Mouse (Mus musculus) heart, postnatal 10 days (tissue): ENCODE measurements at regions not wholly inside any gene's neighbourhood (a gene's known extent, or its start where the extent isn't known, plus 50 kb on each side); places are given as distances from the start of the nearest gene placed in this dataset.

Source experiments
- DNase-seq, 2 experiments: peaks; one replicate each; pipeline ENCODE4 v3.0.0; 2021
- intact Hi-C: fragments of 180-260 bp; cut with DNase I; formaldehyde crosslinking; loops from one replicate; pipeline ENCODE4 v1.15.1; 2025

DNA sequence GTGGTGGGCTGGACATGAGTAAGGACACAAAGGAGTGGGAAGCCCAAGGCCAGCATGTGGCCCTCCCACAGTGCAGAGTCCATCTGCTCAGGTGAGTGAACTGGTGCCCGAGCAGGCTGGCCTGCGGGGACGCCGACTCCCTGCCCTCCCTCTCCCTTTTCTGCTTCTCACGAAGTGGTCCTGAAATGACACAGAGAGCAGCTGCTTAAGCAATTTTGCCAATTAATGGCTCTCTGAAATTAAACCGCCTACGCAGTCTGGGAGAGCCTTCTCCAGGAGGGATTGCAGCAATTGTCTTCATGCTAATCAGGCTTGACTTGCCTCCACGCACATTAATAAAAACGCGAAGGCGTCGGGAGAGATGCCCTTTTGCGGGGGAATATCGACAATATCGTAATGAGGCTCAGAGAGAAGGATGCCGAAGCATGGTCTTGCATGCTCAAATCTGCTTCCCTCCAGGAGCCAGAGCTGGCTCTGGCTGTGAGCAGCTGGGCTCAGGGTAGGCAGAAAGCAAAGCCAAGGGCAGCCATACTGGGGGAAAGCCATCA lies 287.2 kb downstream of the Uaca start:
- intact Hi-C loops, result no loop called here
- DNase-seq, result no peak

DNA sequence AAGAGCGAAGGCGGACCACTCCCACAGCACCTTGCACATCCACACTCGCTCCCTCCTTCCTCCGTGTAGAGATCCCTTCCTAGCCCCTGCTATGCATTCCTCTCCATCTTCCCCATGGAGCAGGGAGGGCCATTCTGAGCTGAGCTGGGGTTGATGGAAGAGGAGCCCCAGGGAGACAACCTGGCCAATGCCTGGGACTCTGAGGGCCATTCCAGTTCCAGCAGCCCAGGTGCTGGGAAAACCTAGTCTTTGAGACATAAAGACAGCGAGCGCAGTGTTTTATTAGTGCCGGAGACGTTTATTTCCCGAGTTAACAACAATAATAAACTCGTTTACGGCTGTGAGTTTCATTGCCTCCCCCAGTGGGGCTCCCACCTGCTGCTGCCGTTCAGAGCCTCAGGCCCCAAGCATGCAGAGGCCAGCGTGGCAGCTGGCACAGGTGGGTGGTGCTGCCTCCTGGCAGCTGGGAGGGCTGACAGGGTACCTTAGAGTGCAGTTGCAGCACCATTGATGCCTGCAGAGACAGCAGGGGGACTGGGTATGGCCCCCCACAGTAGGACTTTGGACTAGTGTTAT lies 287.4 kb upstream of the Tle3 start:
- no peak for DNase-seq
- intact Hi-C loops, result no loop called here

GRCm38 (mm10) chr9:61087035-61087434 lies 285.1 kb upstream of the Tle3 start:
- DNase-seq, result no peak
- intact Hi-C loops, result no loop called here

GRCm38 (mm10) chr9:61089066-61089686 lies 283.0 kb upstream of the Tle3 start:
- no peak for DNase-seq
- intact Hi-C loops, result no loop called here

DNA sequence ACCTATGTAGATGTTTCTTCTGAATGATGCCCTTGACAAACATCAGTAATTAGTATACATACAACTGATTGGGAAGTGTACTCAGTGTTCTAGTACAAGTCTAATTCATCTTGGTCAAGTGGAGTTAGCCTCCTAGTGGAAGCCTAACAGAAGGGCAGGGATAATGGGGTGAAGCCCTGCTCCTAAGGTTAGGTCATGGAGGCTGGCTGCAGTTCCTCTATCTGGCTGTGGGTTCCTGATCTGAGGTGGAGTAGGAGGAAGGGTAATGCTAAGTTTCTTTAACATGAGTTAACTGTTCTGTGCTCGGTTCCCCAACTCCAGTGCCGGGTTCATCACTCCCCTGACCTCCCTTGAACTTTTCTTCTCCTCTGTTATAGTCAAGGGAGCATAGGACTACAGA lies 281.1 kb upstream of the Tle3 start:
- intact Hi-C loops, result no loop called here
- DNase-seq, result no peak

- intact Hi-C loops, result no loop called here
- no peak for DNase-seq
Observed at GRCm38 (mm10) chr9:61092834-61093479, 279.2 kb upstream of the Tle3 start.

DNA sequence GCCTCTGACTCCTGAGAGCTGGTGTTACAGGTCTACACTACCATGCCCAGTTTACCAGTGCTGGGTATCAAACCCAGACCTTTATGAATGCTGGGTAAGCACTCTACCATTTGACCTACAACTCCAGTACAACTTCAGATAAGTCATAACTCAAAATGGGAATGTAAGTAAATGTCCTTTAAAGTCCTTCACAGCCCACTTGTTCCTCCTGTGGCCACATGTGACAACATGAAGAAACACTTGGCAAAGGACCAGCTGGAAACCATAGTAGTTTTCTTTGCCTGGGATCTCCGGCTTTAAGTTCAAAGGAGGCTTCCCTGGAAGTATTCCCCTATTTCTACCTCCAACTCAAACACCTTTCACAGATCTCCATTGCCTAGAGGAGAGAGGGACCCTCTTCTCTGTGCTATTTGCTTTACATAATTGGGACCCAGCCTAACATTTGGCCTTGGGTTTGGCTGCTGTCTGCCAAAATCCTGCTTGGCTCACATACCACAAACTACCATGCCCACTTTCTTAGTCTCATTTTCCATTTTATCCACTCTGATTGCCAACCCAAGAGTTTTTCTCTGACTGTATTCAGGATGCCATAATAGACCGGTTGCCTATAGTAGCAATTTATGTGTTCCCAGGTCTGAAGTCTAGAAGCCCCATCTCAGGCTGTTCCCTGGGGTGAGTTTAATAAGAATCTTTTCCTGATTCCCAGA lies 276.9 kb upstream of the Tle3 start:
- DNase-seq, result peak in 1 of 2 experiments; percentile 20

DNA sequence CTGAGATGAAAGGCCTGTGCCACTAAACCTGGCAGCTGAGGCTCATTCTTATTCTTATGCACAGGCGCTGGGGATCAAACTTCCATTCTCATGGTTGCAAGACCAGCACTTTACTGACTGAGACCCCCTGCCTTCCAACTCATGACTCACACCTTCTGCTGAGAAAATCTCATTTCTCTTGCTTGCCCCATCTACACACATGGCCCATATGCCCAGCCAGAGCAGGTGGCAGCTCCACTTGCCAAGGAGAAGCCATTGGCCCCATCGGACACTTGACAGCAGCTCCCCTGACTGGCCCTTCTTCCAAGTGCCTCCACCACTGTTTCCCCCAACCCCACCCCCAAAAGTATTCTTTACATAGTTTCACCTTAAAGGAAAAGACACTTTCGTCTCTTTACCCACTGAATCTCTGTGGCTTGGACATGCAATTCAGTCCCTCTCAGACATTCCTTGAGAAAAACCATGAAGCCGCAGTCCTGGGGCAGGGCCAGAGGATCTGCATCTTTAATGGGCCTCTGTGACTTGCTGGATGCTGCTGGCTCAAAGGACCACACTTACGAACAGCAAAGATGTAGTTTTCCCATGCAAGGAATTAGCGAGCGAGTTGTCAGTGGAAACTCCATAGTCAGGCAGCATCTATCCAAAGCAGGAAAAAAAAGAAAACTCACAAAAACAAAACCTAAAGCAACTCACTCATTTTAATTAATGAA lies 270.3 kb upstream of the Tle3 start:
- intact Hi-C loops, result no loop called here
- no peak for DNase-seq

More for the DNA sequence above, 276.9 kb upstream of the Tle3 start:
- intact Hi-C loops, result no loop called here

GRCm38 (mm10) chr9:61102451-61103358 lies 269.5 kb upstream of the Tle3 start:
- intact Hi-C loops, result no loop called here
- DNase-seq, result no peak

DNA sequence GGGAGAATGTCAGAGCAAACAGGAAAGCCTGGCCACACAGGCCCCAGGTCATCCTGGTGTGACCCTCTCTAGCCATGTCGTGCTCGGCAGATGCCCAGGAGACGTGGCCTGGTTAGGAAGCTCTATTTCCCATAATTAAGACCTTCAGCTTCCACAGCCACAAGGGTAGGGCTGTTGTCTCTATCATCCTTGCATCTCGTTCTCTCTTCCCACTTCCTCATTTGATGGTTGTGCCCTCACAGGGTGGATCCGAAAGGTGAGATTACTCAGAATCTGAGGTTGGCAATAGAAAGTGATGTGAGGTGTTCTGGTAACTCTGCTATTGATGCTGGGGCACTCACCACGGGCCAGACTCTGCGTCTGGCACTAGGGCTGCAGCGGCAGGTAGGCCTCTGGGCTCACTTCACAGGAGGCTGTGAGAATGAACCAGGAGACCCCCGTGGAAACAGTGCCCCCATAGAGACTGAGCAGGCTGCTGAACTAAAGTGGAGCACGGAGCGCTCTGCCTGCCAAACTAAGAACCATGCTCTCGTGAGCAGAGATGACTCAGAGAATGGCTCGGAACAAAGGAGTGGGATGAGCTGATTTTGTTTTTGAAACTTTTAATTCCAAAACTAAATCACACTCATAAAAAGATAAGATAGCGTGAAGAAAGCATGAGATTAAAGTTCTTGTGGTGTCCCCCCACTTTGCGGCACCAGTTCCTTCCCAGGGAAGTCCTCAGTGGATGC lies 266.5 kb upstream of the Tle3 start:
- DNase-seq, result no peak
- intact Hi-C loops, result no loop called here

- DNase-seq, result no peak
- intact Hi-C loops, result no loop called here
Observed at GRCm38 (mm10) chr9:61109519-61110285, 262.5 kb upstream of the Tle3 start.

- intact Hi-C loops, result no loop called here
- no peak for DNase-seq
Observed at GRCm38 (mm10) chr9:61111206-61111605, 261.0 kb upstream of the Tle3 start.

DNA sequence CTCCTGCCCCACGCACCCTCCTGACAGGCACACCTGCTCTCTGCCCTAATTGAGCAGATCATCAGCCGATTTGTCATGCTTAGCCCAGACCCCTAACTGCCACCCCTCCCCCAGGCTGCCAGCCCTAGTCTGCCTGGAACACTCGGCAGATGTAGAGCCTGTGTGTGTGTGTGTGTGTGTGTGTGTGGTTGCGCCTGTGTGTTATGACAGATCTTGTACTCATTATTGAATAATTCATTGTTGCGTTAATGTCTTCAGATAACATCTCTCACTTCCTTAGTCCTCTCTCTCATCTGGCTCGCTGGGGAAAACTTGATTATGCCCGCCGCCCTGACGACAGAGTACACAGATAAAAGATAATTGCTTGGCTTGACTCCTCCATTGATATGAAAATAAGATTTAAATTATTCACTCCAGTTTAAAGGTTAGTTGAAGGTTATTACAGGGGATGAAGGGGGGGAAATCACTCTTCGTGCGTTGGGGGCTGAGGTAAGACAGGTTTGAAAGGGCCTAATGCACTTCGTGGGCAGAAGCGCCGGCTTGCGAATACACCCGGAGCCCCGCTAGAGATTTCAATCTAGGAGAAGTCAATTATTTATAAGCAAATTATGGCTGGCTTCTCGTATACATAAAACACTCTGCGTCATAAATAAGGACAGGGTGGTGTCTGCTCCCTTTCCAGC lies 260.3 kb upstream of the Tle3 start:
- DNase-seq, result no peak
- intact Hi-C loops, result no loop called here

DNA sequence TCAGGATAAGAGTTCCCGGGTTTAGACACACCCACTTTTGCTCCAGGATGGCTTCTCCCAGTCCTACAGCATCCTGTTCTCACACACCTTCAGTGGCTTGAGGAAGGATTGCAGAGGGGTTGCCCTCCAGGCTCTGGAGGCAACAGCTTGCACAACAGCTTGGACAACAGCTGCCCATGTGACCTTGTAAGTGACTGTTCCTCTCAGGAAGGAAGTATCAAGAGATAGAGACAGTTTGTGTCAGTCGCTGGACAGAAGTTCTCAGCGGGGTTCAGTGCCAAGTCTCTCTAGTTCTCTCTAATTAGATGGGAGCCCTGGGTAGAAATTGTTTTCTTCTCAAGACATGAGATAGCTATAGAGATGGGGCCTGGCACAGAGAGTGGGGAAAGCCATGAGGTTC lies 252.9 kb upstream of the Tle3 start:
- DNase-seq, result no peak
- intact Hi-C loops, result no loop called here

GRCm38 (mm10) chr9:61120531-61120930 lies 251.6 kb upstream of the Tle3 start:
- intact Hi-C loops, result no loop called here
- no peak for DNase-seq

GRCm38 (mm10) chr9:61120931-61121391 lies 251.2 kb upstream of the Tle3 start:
- no peak for DNase-seq
- intact Hi-C loops, result no loop called here

- DNase-seq, result no peak
- intact Hi-C loops, result no loop called here
Observed at GRCm38 (mm10) chr9:61123431-61123830, 248.7 kb upstream of the Tle3 start.

DNA sequence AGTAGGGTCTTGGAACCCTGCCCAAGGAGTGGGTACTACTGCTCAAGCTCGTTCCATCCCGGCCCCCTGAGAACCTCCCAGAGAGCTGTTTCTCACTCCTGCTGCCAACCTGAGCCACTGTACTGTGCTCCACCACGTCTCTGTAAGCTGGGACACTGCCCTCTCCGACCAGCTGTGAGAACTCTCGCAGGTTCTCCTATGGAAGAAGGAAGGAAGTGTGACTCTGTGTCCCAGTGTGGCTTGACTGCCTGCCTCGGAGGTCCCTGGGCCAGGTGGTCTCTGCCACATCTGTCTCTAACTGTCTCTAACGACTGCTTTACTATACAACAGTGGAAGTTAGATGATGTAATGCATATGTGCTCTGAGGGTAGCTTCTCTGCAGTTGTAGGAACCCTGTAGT lies 246.4 kb upstream of the Tle3 start:
- intact Hi-C loops, result no loop called here
- DNase-seq, result no peak
